Mouse (Mus musculus): ENCODE measurements around the gene Sorbs1. TPM values are rescaled to one million over a fixed set of nuclear protein-coding genes. Genes with fewer than 3 reads are reported as not detected.

Gene Sorbs1
- total RNA-seq, 2 experiments from 2014 or later = 158 to 227 TPM

GRCm38 (mm10) chr19:40407186-40407585 lies 106.4 kb downstream of the Sorbs1 start:
- intact Hi-C loops (cut with DNase I) = no loop called here
- DNase-seq = no peak
- H3K27ac ChIP-seq = no peak overlapping the region
- H3K4me3 ChIP-seq = no peak overlapping the region
- TF ChIP-seq CTCF (IDR thresholded peaks at IDR 0.05) = no peak

GRCm38 (mm10) chr19:40406661-40407060 lies 106.9 kb downstream of the Sorbs1 start:
- Histone ChIP-seq H3K4me3 (no peak overlapping the region), H3K27ac (peak overlapping the region; percentile 61)
- TF ChIP-seq CTCF (IDR thresholded peaks at IDR 0.05) = no peak
- intact Hi-C loops (cut with DNase I) = no loop called here
- no peak for DNase-seq

GRCm38 (mm10) chr19:40405808-40406207 lies 107.8 kb downstream of the Sorbs1 start:
- H3K27ac ChIP-seq = peak overlapping the region; percentile 61
- no peak for TF ChIP-seq CTCF (IDR thresholded peaks at IDR 0.05)
- DNase-seq = no peak
- H3K4me3 ChIP-seq = no peak overlapping the region
- intact Hi-C loops (cut with DNase I) = no loop called here

GRCm38 (mm10) chr19:40404582-40404981 lies 109.0 kb downstream of the Sorbs1 start:
- Histone ChIP-seq H3K27ac (peak overlapping the region; percentile 35; the same call in 1 of the 2 replicates), H3K4me3 (no peak overlapping the region)
- intact Hi-C loops (cut with DNase I) = no loop called here
- no peak for DNase-seq
- TF ChIP-seq CTCF (IDR thresholded peaks at IDR 0.05) = peak; percentile 56

- 0 out of 2 replicates have a peak overlapping the region, but pooled peaks have one; percentile 35 for H3K27ac ChIP-seq
- no peak for TF ChIP-seq CTCF (IDR thresholded peaks at IDR 0.05)
Measured at GRCm38 (mm10) chr19:40403999-40404398, 109.6 kb downstream of the Sorbs1 start.

GRCm38 (mm10) chr19:40402155-40402963 lies 111.2 kb downstream of the Sorbs1 start:
- no peak for DNase-seq
- H3K4me3 ChIP-seq = no peak overlapping the region
- intact Hi-C loops (cut with DNase I) = no loop called here
- H3K27ac ChIP-seq = peak overlapping the region; percentile 68
- TF ChIP-seq CTCF (IDR thresholded peaks at IDR 0.05) = no peak

More at GRCm38 (mm10) chr19:40403999-40404398, 109.6 kb downstream of the Sorbs1 start:
- no peak for DNase-seq
- intact Hi-C loops (cut with DNase I) = no loop called here
- no peak overlapping the region for H3K4me3 ChIP-seq

GRCm38 (mm10) chr19:40401213-40401612 lies 112.4 kb downstream of the Sorbs1 start:
- no peak for TF ChIP-seq CTCF (IDR thresholded peaks at IDR 0.05)
- no peak overlapping the region for H3K4me3 ChIP-seq
- peak overlapping the region; percentile 70 for H3K27ac ChIP-seq
- DNase-seq = no peak
- intact Hi-C loops (cut with DNase I) = no loop called here

- DNase-seq = no peak
- H3K4me3 ChIP-seq = no peak overlapping the region
- no peak for TF ChIP-seq CTCF (IDR thresholded peaks at IDR 0.05)
- intact Hi-C loops (cut with DNase I) = no loop called here
- H3K27ac ChIP-seq = peak overlapping the region; percentile 70
Measured at GRCm38 (mm10) chr19:40400426-40401030, 113.1 kb downstream of the Sorbs1 start.

GRCm38 (mm10) chr19:40395757-40396661 lies 117.6 kb downstream of the Sorbs1 start:
- Histone ChIP-seq H3K4me3 (peak overlapping the region; percentile 54), H3K27ac (peak overlapping the region; percentile 87)
- DNase-seq = no peak
- intact Hi-C loops (cut with DNase I) = loop anchor here (10.0 kb wide), 1 partner anchor 119 kb away; the partner anchor contains the start of gene Sorbs1
- no peak for TF ChIP-seq CTCF (IDR thresholded peaks at IDR 0.05)

- no peak for TF ChIP-seq CTCF (IDR thresholded peaks at IDR 0.05)
- DNase-seq = no peak
- intact Hi-C loops (cut with DNase I) = loop anchor here (10.0 kb wide), 1 partner anchor 119 kb away; the partner anchor contains the start of gene Sorbs1
- peak overlapping the region; percentile 87 for H3K27ac ChIP-seq
- peak overlapping the region; percentile 54 for H3K4me3 ChIP-seq
Measured at GRCm38 (mm10) chr19:40395321-40395695, 118.3 kb downstream of the Sorbs1 start.

- TF ChIP-seq CTCF (IDR thresholded peaks at IDR 0.05) = no peak
- Histone ChIP-seq H3K4me3 (peak overlapping the region; percentile 54), H3K27ac (peak overlapping the region; percentile 87)
- intact Hi-C loops (cut with DNase I) = loop anchor here (5.0 to 10.0 kb wide), 2 partner anchors 38 to 120 kb away; partner anchors contain the start of gene Sorbs1
- DNase-seq = no peak
Measured at GRCm38 (mm10) chr19:40394555-40395320, 118.8 kb downstream of the Sorbs1 start.

Data from gastrocnemius, adult 2 months (tissue).